Mouse (Mus musculus) neural tube, embryonic 13.5 days (tissue): ENCODE data around the gene Shf. TPM values are rescaled to one million over a fixed set of nuclear protein-coding genes. Genes with fewer than 3 reads are reported as not detected.

Experiments
- ATAC-seq: fragments of 200-750 bp; cut with Nextera tagmentation; 2 replicates; pipeline ENCODE4 v1.8.0; 2017; ENCODE audit warnings: low read depth, mild to moderate bottlenecking, moderate TSS enrichment, moderate library complexity
- H3K27ac ChIP-seq: fragments of 300-500 bp; sonication (generic); replicated peaks from 2 replicates; pipeline ENCODE4 v1.5.1; 2015; ENCODE audit warnings: moderate library complexity, mild to moderate bottlenecking, inconsistent platforms
- H3K27me3 ChIP-seq: fragments of 300-500 bp; sonication (generic); 2 replicates; pipeline ENCODE4 v1.6.1; 2015; ENCODE audit warnings: mild to moderate bottlenecking, inconsistent platforms
- H3K36me3 ChIP-seq: fragments of 300-500 bp; sonication (generic); 2 replicates; pipeline ENCODE4 v1.6.1; 2015; ENCODE audit warnings: mild to moderate bottlenecking, inconsistent platforms
- H3K4me1 ChIP-seq: fragments of 300-500 bp; sonication (generic); replicated peaks from 2 replicates; pipeline ENCODE4 v1.6.1; 2015; ENCODE audit warnings: inconsistent platforms
- H3K4me2 ChIP-seq: fragments of 300-500 bp; sonication (generic); 2 replicates; pipeline ENCODE4 v1.6.1; 2015; ENCODE audit warnings: inconsistent platforms, mild to moderate bottlenecking, moderate library complexity
- H3K4me3 ChIP-seq: fragments of 300-500 bp; sonication (generic); 2 replicates; pipeline ENCODE4 v1.5.1; 2015; ENCODE audit warnings: mild to moderate bottlenecking, inconsistent platforms
- H3K9ac ChIP-seq: fragments of 300-500 bp; sonication (generic); 2 replicates; pipeline ENCODE4 v1.6.1; 2015; ENCODE audit warnings: moderate library complexity, mild to moderate bottlenecking, inconsistent platforms
- H3K9me3 ChIP-seq: fragments of 300-500 bp; sonication (generic); 2 replicates; pipeline ENCODE4 v1.6.1; 2016; ENCODE audit warnings: inconsistent platforms
- WGBS: fragments of 180-500 bp; shearing (Covaris S2); methylation state at CpG from one replicate; pipeline ENCODE4 v1.1.7; 2015; 5-methylcytosine and 5-hydroxymethylcytosine counted together
- polyA plus RNA-seq: library from polyadenylated mRNA; unstranded; fragments of >200 nt; fragmentation: Nextera tagmentation; extraction: Ambion mirVana; gene quantifications from 2 replicates; pipeline ENCODE4 v1.2.1, GENCODE M21; 2015

The Shf gene
- polyA plus RNA-seq, 1 experiment from 2014 or later, result 17.2 TPM

- peak overlapping the region; percentile 51 for H3K4me2 ChIP-seq
- no peaks in the 10 kb centered on the region for H3K36me3 ChIP-seq
- H3K27me3 ChIP-seq, result no peaks in the 10 kb centered on the region
- H3K27ac ChIP-seq, result peak overlapping the region; percentile 92
- no peaks in the 10 kb centered on the region for H3K9me3 ChIP-seq
- peak overlapping the region; percentile 57 for H3K4me3 ChIP-seq
- ATAC-seq, result peak; percentile 86
- WGBS, result under 1% methylated on average over 26 of the region's 26 CpGs
- peak overlapping the region; percentile 76 for H3K9ac ChIP-seq
- peaks cover 15% of the 10 kb centered on the region for H3K4me1 ChIP-seq
Measured at GRCm38 (mm10) chr2:122377751-122378246, 8.8 kb upstream of the Shf start.

- Histone ChIP-seq H3K9ac (peak overlapping the region; percentile 76), H3K9me3 (no peaks in the 10 kb centered on the region), H3K36me3 (no peaks in the 10 kb centered on the region), H3K4me1 (peaks cover 15% of the 10 kb centered on the region), H3K4me3 (peak overlapping the region; percentile 57), H3K27me3 (no peaks in the 10 kb centered on the region), H3K4me2 (peak overlapping the region; percentile 51), H3K27ac (peak overlapping the region; percentile 92)
- WGBS, result 1% methylated on average over 28 of the region's 28 CpGs
- ATAC-seq, result peak; percentile 92
Measured at GRCm38 (mm10) chr2:122377215-122377674, 8.3 kb upstream of the Shf start.

DNA sequence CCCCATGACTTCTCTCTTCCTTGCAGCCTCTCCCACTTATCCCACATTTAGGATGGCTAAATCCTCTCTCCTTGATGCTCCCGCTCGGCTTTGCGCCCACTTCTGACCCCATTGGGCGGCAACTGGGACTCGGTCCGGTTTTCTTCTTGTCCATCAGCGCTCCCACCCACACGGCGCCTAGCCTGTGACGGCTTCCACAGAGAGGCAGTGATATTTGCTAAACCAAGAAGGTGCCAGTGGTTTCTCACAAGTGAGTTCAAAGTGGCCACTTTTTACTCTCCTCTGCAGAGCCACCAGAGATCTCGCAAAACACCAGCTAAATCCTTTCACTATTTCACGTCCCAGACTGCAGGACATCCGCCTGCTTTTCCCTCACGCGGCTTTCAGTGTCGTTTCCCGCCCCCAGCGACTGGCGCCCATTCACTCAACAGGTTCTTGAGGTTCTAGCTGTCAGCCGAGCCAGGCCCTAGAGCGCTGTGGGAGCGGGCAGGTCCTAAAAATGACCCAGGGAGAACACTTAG is 7.1 kb upstream of the Shf start:
- H3K36me3 ChIP-seq, result no peaks in the 10 kb centered on the region
- H3K4me2 ChIP-seq, result peak overlapping the region; percentile 93
- no peaks in the 10 kb centered on the region for H3K9me3 ChIP-seq
- peaks cover 15% of the 10 kb centered on the region for H3K4me1 ChIP-seq
- peak overlapping the region; percentile 78 for H3K9ac ChIP-seq
- WGBS, result under 1% methylated on average over 22 of the region's 22 CpGs
- peak overlapping the region; percentile 73 for H3K4me3 ChIP-seq
- ATAC-seq, result peak; percentile 2; the same call in 1 of the 2 replicates
- H3K27me3 ChIP-seq, result no peaks in the 10 kb centered on the region
- H3K27ac ChIP-seq, result peak overlapping the region; percentile 87

DNA sequence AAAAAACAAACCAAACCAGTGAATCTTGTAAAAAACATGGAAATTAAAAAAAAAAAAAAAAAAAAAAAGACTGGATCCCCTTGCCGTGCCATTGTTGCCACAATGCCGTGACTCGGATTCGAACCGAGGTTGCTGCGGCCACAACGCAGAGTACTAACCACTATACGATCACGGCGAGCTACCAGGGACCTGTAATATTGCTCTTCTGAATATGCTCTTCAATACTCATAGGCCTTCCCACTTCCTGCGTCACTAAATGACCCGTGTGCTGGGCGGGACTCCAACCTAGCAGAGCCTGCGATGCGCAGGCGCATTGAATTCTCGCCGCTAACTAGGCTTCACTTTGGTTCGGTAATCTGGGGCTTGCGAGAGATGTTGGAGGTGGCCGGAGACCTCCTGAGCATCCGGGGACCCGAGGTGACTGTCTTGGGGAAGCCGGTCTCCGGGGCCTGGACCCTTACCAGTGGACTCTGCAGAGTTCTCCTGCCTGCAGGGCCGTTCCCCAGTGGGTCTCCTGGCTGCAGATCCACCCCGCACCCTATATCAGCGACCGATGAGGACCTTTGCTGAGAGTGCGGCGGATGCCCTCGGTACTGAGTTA is 6.5 kb upstream of the Shf start:
- Histone ChIP-seq H3K9me3 (no peaks in the 10 kb centered on the region), H3K27ac (peak overlapping the region; percentile 87), H3K36me3 (no peaks in the 10 kb centered on the region), H3K4me1 (peaks cover 10% of the 10 kb centered on the region), H3K4me3 (peak overlapping the region; percentile 73), H3K27me3 (no peaks in the 10 kb centered on the region), H3K9ac (peak overlapping the region; percentile 78), H3K4me2 (peak overlapping the region; percentile 93)
- ATAC-seq, result peak; percentile 86
- under 1% methylated on average over 32 of the region's 32 CpGs for WGBS

DNA sequence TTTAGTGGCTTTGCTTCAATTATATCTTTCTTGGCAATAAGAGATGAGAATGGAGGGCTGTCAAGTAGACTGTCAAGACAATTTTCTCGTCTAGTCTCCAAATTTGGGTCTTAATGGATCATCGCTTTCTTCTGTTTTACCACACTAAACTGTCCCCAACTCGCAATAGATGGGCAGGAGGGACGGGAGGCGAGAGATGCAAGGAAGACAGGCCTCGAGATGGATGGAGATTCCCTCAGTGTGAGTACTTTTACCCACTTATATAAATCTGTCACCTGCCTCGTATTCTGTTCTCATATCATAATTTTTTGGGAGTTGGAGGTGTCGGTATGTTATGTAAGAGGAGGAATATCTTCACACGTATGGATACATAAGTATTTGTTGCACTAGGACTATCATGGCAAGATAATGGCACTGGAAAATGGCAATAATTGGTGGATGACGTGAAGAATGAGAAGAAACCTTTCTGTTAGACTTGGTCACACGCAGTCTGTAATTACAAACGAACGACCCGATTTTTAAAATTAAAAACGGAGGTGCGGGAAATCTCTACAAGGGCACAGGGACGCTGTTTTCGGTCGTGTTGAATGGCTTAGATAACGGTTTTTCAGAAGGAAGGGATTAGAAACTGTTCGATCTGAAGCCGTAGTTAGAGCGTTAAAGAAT is 5.8 kb upstream of the Shf start:
- H3K27me3 ChIP-seq, result no peaks in the 10 kb centered on the region
- H3K4me1 ChIP-seq, result peaks cover 10% of the 10 kb centered on the region
- WGBS, result 17% methylated on average over 23 of the region's 23 CpGs
- H3K4me2 ChIP-seq, result peak overlapping the region; percentile 54
- H3K4me3 ChIP-seq, result peak overlapping the region; percentile 73
- peak overlapping the region; percentile 81 for H3K27ac ChIP-seq
- no peaks in the 10 kb centered on the region for H3K9me3 ChIP-seq
- peak overlapping the region; percentile 67 for H3K9ac ChIP-seq
- no peak for ATAC-seq
- H3K36me3 ChIP-seq, result no peaks in the 10 kb centered on the region

- WGBS, result 81% methylated on average over 5 of the region's 5 CpGs
- Histone ChIP-seq H3K9me3 (no peaks in the 10 kb centered on the region), H3K27ac (no peak overlapping the region)
Measured at GRCm38 (mm10) chr2:122374012-122374411, 5.0 kb upstream of the Shf start.

GRCm38 (mm10) chr2:122372541-122372940 is 3.6 kb upstream of the Shf start:
- no peaks in the 10 kb centered on the region for H3K36me3 ChIP-seq
- no peak for ATAC-seq
- peaks cover 22% of the 10 kb centered on the region for H3K4me1 ChIP-seq
- no peak overlapping the region for H3K9ac ChIP-seq
- no peak overlapping the region for H3K27ac ChIP-seq
- no peak overlapping the region for H3K4me3 ChIP-seq
- H3K27me3 ChIP-seq, result no peaks in the 10 kb centered on the region
- 80% methylated on average over 1 of the region's 1 CpGs for WGBS
- no peaks in the 10 kb centered on the region for H3K9me3 ChIP-seq
- no peak overlapping the region for H3K4me2 ChIP-seq

More at GRCm38 (mm10) chr2:122374012-122374411, 5.0 kb upstream of the Shf start:
- no peak overlapping the region for H3K4me3 ChIP-seq
- no peak for ATAC-seq
- no peak overlapping the region for H3K4me2 ChIP-seq
- H3K36me3 ChIP-seq, result no peaks in the 10 kb centered on the region
- H3K9ac ChIP-seq, result no peak overlapping the region
- peaks cover 17% of the 10 kb centered on the region for H3K4me1 ChIP-seq
- no peaks in the 10 kb centered on the region for H3K27me3 ChIP-seq

- WGBS, result 68% methylated on average over 3 of the region's 3 CpGs
- H3K4me2 ChIP-seq, result no peak overlapping the region
Measured at GRCm38 (mm10) chr2:122372067-122372466, 3.1 kb upstream of the Shf start.

DNA sequence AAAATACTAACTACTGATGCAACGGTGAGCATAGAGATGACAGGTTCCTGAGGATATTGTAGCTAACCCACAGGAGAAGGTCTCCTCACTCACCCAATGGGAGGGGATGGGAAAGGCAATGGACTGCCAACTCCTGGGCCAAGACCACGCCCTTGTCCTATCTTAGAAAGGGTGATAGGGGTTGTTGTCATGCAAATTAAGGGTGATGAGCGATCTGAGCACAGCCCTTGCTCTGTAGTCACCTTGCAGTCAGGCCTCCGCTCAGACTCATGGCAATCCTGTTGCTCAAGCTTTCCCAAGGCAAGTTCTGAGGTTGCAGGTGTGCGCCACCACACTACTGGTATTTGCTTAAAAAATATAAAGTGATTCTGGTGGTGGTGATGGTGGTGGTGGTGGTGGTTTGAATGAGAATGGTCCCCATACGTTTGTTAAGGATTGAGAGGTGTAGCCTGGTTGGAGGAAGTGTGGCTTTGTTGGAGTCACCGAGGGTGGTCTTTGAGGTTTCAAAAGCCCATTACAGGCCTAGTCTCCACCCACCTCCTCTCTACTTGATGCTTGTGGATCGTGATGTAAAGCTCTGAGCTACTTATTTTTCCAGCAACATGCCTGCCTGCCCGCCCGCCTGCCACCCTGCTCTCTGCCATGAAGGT is 1.3 kb upstream of the Shf start:
- no peak overlapping the region for H3K4me2 ChIP-seq
- no peaks in the 10 kb centered on the region for H3K9me3 ChIP-seq
- no peak overlapping the region for H3K9ac ChIP-seq
- no peaks in the 10 kb centered on the region for H3K27me3 ChIP-seq
- no peak for ATAC-seq
- no peaks in the 10 kb centered on the region for H3K36me3 ChIP-seq
- H3K4me3 ChIP-seq, result no peak overlapping the region
- H3K4me1 ChIP-seq, result peaks cover 39% of the 10 kb centered on the region
- whole genome bisulfite sequencing, result 26% methylated on average over 10 of the region's 10 CpGs
- no peak overlapping the region for H3K27ac ChIP-seq

More at GRCm38 (mm10) chr2:122372067-122372466, 3.1 kb upstream of the Shf start:
- Histone ChIP-seq H3K27ac (no peak overlapping the region), H3K4me3 (no peak overlapping the region), H3K4me1 (peaks cover 27% of the 10 kb centered on the region), H3K27me3 (no peaks in the 10 kb centered on the region), H3K36me3 (no peaks in the 10 kb centered on the region), H3K9me3 (no peaks in the 10 kb centered on the region), H3K9ac (no peak overlapping the region)
- ATAC-seq, result no peak

DNA sequence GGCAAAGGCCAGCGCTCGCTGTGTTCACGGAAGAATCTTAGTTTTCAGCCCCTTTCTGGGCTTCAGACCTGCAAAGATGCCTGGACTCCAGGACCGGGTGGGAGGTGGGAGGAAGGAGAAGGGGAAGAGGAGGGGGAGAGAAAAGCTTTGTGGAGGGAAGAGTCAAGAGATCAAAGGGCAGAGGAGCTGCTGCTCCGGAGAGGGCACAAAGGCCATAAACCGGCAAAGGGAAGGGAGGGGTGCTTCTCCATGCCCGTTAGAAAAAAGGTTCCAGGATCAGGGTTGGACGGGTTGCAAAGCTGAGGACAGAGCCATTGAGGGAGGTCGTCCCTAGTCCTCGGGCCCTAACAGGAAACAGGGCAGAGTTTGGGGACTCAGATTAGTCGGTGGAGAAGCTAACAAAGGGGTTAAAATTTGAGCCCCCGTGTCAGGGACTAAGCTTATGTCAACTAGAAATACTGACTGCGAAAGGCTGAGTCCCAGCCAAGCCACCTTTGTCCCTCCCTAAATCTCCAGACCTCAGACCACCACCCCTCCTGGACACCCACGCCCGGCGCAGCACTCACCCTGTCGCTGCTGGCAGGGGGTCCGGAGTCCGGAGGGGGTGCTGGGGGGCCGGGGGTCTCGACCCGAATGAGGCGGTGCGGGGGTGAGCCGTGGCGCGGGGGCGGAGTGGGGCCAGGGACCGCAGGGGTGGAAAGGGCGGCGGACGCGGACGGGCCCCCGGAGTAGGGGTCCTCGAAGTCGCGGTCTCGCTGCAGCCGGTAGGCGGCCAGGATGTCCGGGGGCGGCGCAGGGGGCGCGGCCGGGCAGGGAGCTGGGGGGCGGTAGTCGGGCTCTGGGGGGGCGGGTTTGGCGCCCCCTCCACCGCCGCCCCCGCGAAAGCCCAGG is 636 bp downstream of the Shf start:
- H3K9ac ChIP-seq, result peak overlapping the region; percentile 98
- H3K27ac ChIP-seq, result peak overlapping the region; percentile 79
- H3K4me2 ChIP-seq, result peak overlapping the region; percentile 80
- peaks cover 10% of the 10 kb centered on the region; the same call in 1 of the 2 replicates for H3K36me3 ChIP-seq
- peak; percentile 49 for ATAC-seq
- H3K27me3 ChIP-seq, result no peaks in the 10 kb centered on the region
- H3K4me1 ChIP-seq, result peaks cover 42% of the 10 kb centered on the region
- H3K9me3 ChIP-seq, result no peaks in the 10 kb centered on the region
- H3K4me3 ChIP-seq, result peak overlapping the region; percentile 96
- WGBS, result 1% methylated on average over 41 of the region's 55 CpGs

DNA sequence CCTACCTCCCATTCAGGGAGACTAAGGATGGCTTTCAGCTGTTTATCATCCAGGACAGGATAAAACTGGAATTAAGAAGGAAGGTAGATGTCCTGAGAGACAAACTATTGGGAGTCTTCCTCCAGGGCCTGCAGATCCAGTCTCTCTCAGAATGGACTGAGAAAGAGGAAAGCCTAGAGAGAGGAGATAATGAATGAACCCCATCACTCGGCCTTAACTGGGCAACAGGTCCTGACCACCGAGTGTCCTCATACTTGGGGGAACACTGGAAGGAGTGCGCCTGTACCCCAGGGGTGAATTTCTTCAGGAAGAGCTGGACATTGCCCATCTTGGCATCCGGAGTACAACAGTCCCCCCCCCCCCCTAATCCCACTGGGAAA is 1.3 kb downstream of the Shf start:
- H3K9me3 ChIP-seq, result no peaks in the 10 kb centered on the region
- ATAC-seq, result no peak
- peak overlapping the region; percentile 68; the same call in 1 of the 2 replicates for H3K27ac ChIP-seq
- peak overlapping the region; percentile 80 for H3K4me2 ChIP-seq
- peak overlapping the region; percentile 96 for H3K4me3 ChIP-seq
- H3K27me3 ChIP-seq, result no peaks in the 10 kb centered on the region
- H3K36me3 ChIP-seq, result peaks cover 16% of the 10 kb centered on the region; the same call in 1 of the 2 replicates
- H3K9ac ChIP-seq, result peak overlapping the region; percentile 98
- H3K4me1 ChIP-seq, result peaks cover 45% of the 10 kb centered on the region
- 10% methylated on average over 4 of the region's 4 CpGs for WGBS
